Comparison of ENCODE assay signal across 1 mouse cellular context in genomic region chr11:100781763-100782475, GRCm38 (mm10).
TF ChIP-seq lines count a peak whose summit lies in the region.

No protein-coding gene starts in this region.

TF ChIP-seq in ES-E14, 5 proteins besides CTCF, POLR2A, EP300 and RAD21:
- TF ChIP-seq ZC3H11A (IDR thresholded peaks at IDR 0.05; ENCODE audit: borderline replicate concordance, low read depth, low read length) (no peak), ZNF384 (IDR thresholded peaks at IDR 0.05; ENCODE audit: low read depth, low read length) (no peak), CHD2 (IDR thresholded peaks at IDR 0.05; ENCODE audit: low read depth, low read length) (no peak), MAFK (IDR thresholded peaks at IDR 0.05; ENCODE audit: insufficient read depth, low read depth, low read length) (no peak), HCFC1 (IDR thresholded peaks at IDR 0.05; ENCODE audit: borderline replicate concordance, insufficient read depth, low read length) (no peak)
